Mouse (Mus musculus) testis, adult 2 months (tissue): Measurements from ENCODE around the gene Polr2f.

Experiments used
- CTCF ChIP-seq: fragments of 200-500 bp; IDR thresholded peaks from 2 replicates; pipeline ENCODE4 v1.5.1; 2012; ENCODE audit warnings: low read depth, mild to moderate bottlenecking, inconsistent platforms, low read length, moderate library complexity; ENCODE audit not compliant: control insufficient read depth, insufficient read depth, insufficient replicate concordance
- POLR2A ChIP-seq: fragments of 200-500 bp; IDR thresholded peaks from 2 replicates; pipeline ENCODE4 v1.6.1; 2012; ENCODE audit warnings: low read depth, mild to moderate bottlenecking, inconsistent platforms, low read length, moderate library complexity; ENCODE audit not compliant: control insufficient read depth

DNA sequence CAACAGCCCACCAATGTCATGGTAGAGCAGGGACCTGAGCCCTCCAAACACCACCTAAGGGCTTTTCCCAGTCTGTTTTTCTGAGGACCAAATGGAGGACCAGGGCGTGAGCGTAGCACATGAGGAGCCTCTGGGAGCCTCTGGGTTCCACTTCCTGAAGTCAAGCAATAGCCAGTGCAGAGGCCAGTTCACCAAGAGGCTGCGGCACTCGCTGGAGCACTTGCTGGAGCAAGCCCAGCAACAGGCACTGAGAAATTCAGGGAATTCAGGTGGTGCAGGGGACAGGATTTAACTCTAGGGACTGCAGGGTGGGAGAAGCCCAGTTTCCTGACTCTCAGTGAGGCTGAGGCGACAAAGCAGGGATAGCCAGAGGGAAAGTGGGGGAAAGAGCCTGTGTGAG is 42.6 kb upstream of the Polr2f start:
- TF ChIP-seq CTCF (no peak), POLR2A (no peak)
